Mouse (Mus musculus): ENCODE results near the gene Gm20431.

Gene Gm20431

GRCm38 (mm10) chr2:167689501-167690218, 28.4 kb upstream of the Gm20431 start, which contains the start of gene Tmem189:
Gene Tmem189, minus strand, starts transcription at chr2:167689822.
- in situ Hi-C loops (cut with MboI; ENCODE audit: unreplicated experiment in 2 of 2), result loop anchor here (5.0 kb wide), 3 partner anchors 208 to 328 kb away; partner anchors contain the start of gene Ripor3 (in 1 of the 2)

- in situ Hi-C loops (cut with MboI; ENCODE audit: unreplicated experiment in 2 of 2), result loop anchor here (5.0 kb wide), 3 partner anchors 209 to 329 kb away; partner anchors contain the start of gene Ripor3 (in 1 of the 2)
Measured at GRCm38 (mm10) chr2:167688498-167689451, 27.5 kb upstream of the Gm20431 start, which contains the start of gene Cebpb. Gene Cebpb, plus strand, starts transcription at chr2:167688915.

GRCm38 (mm10) chr2:167688126-167688497, 26.8 kb upstream of the Gm20431 start:
- in situ Hi-C loops (cut with MboI; ENCODE audit: unreplicated experiment in 2 of 2), result loop anchor here (5.0 kb wide), 3 partner anchors 209 to 329 kb away; partner anchors contain the start of gene Ripor3 (in 1 of the 2)

- in situ Hi-C loops (cut with MboI; ENCODE audit: unreplicated experiment in 2 of 2), result loop anchor here (5.0 kb wide), 3 partner anchors 210 to 330 kb away; partner anchors contain the start of gene Ripor3 (in 1 of the 2)
Measured at GRCm38 (mm10) chr2:167687651-167688101, 26.4 kb upstream of the Gm20431 start.

- in situ Hi-C loops (cut with MboI; ENCODE audit: unreplicated experiment in 2 of 2), result loop anchor here (5.0 kb wide), 3 partner anchors 210 to 330 kb away; partner anchors contain the start of gene Ripor3 (in 1 of the 2)
Measured at GRCm38 (mm10) chr2:167687250-167687586, 25.9 kb upstream of the Gm20431 start.

- in situ Hi-C loops (cut with MboI; ENCODE audit: unreplicated experiment in 2 of 2), result loop anchor here (5.0 kb wide), 3 partner anchors 211 to 331 kb away; partner anchors contain the start of gene Ripor3 (in 1 of the 2)
Measured at GRCm38 (mm10) chr2:167686382-167687249, 25.3 kb upstream of the Gm20431 start.

- in situ Hi-C loops (cut with MboI; ENCODE audit: unreplicated experiment in 2 of 2), result loop anchor here (5.0 kb wide), 3 partner anchors 211 to 331 kb away; partner anchors contain the start of gene Ripor3 (in 1 of the 2)
Measured at GRCm38 (mm10) chr2:167685865-167686264, 24.6 kb upstream of the Gm20431 start.

GRCm38 (mm10) chr2:167685137-167685536, 23.8 kb upstream of the Gm20431 start:
- in situ Hi-C loops (cut with MboI; ENCODE audit: unreplicated experiment in 2 of 2), result loop anchor here (5.0 kb wide), 3 partner anchors 212 to 332 kb away; partner anchors contain the start of gene Ripor3 (in 1 of the 2)

- in situ Hi-C loops (cut with MboI; ENCODE audit: unreplicated experiment in 2 of 2), result loop anchor here (5.0 kb wide), 2 partner anchors 151 to 414 kb away; no protein-coding TSS in a partner anchor
Measured at GRCm38 (mm10) chr2:167683721-167684120, 22.4 kb upstream of the Gm20431 start.

- in situ Hi-C loops (cut with MboI; ENCODE audit: unreplicated experiment in 2 of 2), result loop anchor here (5.0 kb wide), 2 partner anchors 148 to 417 kb away; no protein-coding TSS in a partner anchor
Measured at GRCm38 (mm10) chr2:167680657-167681056, 19.4 kb upstream of the Gm20431 start.

GRCm38 (mm10) chr2:167679902-167680430, 18.7 kb upstream of the Gm20431 start:
- in situ Hi-C loops (cut with MboI; ENCODE audit: unreplicated experiment in 2 of 2), result loop anchor here (5.0 to 10.0 kb wide), 4 partner anchors 38 to 417 kb away; partner anchors contain the start of gene Slc9a8 (in 1 of the 2)

- in situ Hi-C loops (cut with MboI; ENCODE audit: unreplicated experiment in 2 of 2), result loop anchor here (5.0 to 10.0 kb wide), 3 partner anchors 36 to 254 kb away; partner anchors contain the start of gene Slc9a8 (in 1 of the 2)
Measured at GRCm38 (mm10) chr2:167678600-167678999, 17.3 kb upstream of the Gm20431 start.

- in situ Hi-C loops (cut with MboI; ENCODE audit: unreplicated experiment in 2 of 2), result loop anchor here (5.0 to 10.0 kb wide), 3 partner anchors 33 to 251 kb away; partner anchors contain the start of gene Slc9a8 (in 1 of the 2)
Measured at GRCm38 (mm10) chr2:167675120-167675909, 14.0 kb upstream of the Gm20431 start.

GRCm38 (mm10) chr2:167672212-167672685, 11.0 kb upstream of the Gm20431 start:
- in situ Hi-C loops (cut with MboI; ENCODE audit: unreplicated experiment in 2 of 2), result loop anchor here in 1 of 2 experiments (10.0 to 25.0 kb wide), 2 partner anchors 247 to 1035 kb away; partner anchors contain the start of gene Slc9a8

GRCm38 (mm10) chr2:167671101-167671633, 9.9 kb upstream of the Gm20431 start:
- in situ Hi-C loops (cut with MboI; ENCODE audit: unreplicated experiment in 2 of 2), result loop anchor here in 1 of 2 experiments (10.0 to 25.0 kb wide), 2 partner anchors 246 to 1034 kb away; partner anchors contain the start of gene Slc9a8

- in situ Hi-C loops (cut with MboI; ENCODE audit: unreplicated experiment in 2 of 2), result loop anchor here in 1 of 2 experiments (25.0 kb wide), 1 partner anchor 1032 kb away; no protein-coding TSS in a partner anchor
Measured at GRCm38 (mm10) chr2:167669398-167669797, 8.1 kb upstream of the Gm20431 start.

GRCm38 (mm10) chr2:167668426-167668825, 7.1 kb upstream of the Gm20431 start:
- in situ Hi-C loops (cut with MboI; ENCODE audit: unreplicated experiment in 2 of 2), result loop anchor here in 1 of 2 experiments (25.0 kb wide), 1 partner anchor 1031 kb away; no protein-coding TSS in a partner anchor

Measured in v-Abl transformed pro-B cells (cell line).